Mouse (Mus musculus): Measurements from ENCODE around the gene Rfc1. TPM values are rescaled to one million over a fixed set of nuclear protein-coding genes. Genes with fewer than 3 reads are reported as not detected.

Rfc1 gene
- polyA plus RNA-seq, 1 experiment from 2014 or later = 114 TPM

DNA sequence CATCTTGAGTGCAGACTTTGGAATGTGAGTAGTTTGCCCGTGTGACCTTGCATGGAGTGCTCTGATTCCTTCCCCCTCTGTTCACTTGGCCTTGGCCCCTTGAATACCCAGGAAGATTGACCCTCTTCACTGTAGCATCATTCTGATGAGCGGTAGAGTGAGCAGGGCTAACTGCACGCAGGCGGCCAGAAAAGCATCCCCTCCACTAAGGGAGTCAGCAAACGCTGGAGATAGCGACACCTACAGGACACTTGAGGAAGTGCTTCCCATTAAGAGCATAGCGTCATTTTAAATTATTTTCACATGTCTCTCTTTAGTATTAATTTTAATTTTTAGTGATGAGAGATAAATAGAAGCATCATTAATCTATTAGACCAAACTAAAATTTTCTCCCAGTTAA lies 122.1 kb downstream of the Rfc1 start:
- H3K4me1 ChIP-seq (ENCODE audit: control insufficient read depth, insufficient read depth, low read length) = no peaks in the 10 kb centered on the region
- H3K4me3 ChIP-seq (ENCODE audit: low read depth, low read length) = no peak overlapping the region
- no peaks in the 10 kb centered on the region for H3K27me3 ChIP-seq (ENCODE audit: control insufficient read depth, insufficient read depth, low read length)
- no peaks in the 10 kb centered on the region for H3K9me3 ChIP-seq (ENCODE audit: control insufficient read depth, low read length)
- peak; percentile 54 for DNase-seq (ENCODE audit: low spot score)
- WGBS = 19% methylated on average over 7 of the region's 7 CpGs
- no peaks in the 10 kb centered on the region for H3K36me3 ChIP-seq (ENCODE audit: control insufficient read depth, insufficient read depth, low read length)
- no peak overlapping the region for H3K27ac ChIP-seq (replicated peaks; ENCODE audit: low read depth, low read length)
- H3K9ac ChIP-seq (ENCODE audit: low read length) = no peak overlapping the region
- no peak overlapping the region for H3K4me2 ChIP-seq (ENCODE audit: low read depth, severe bottlenecking)
- no peak for ATAC-seq (ENCODE audit: insufficient number of reproducible peaks, low FRiP score, low TSS enrichment, low read depth)

Other genes with a start within 250 kb of the Rfc1 start
- 0.16 and 0.20 TPM in 2 replicates for gene Tmem156, start 243.5 kb downstream of the Rfc1 start, polyA plus RNA-seq (2014; fragmentation: Nextera tagmentation; extraction: Ambion mirVana)
- gene Klhl5, start 228.1 kb downstream of the Rfc1 start, polyA plus RNA-seq (2014; fragmentation: Nextera tagmentation; extraction: Ambion mirVana) = 15.5 and 16.1 TPM in 2 replicates
- gene Wdr19, start 136.0 kb downstream of the Rfc1 start, polyA plus RNA-seq (2014; fragmentation: Nextera tagmentation; extraction: Ambion mirVana) = 12.5 and 15.8 TPM in 2 replicates
- 0.06 and 0.09 TPM in 2 replicates for gene Klb, start 12.6 kb upstream of the Rfc1 start, polyA plus RNA-seq (2014; fragmentation: Nextera tagmentation; extraction: Ambion mirVana)
- gene Rpl9, start 55.8 kb upstream of the Rfc1 start, polyA plus RNA-seq (2014; fragmentation: Nextera tagmentation; extraction: Ambion mirVana) = 1,100 and 1,120 TPM in 2 replicates
- 71.2 and 72.9 TPM in 2 replicates for gene Lias, start 55.8 kb upstream of the Rfc1 start, polyA plus RNA-seq (2014; fragmentation: Nextera tagmentation; extraction: Ambion mirVana)
- 100 and 104 TPM in 2 replicates for gene Ugdh, start 100.3 kb upstream of the Rfc1 start, polyA plus RNA-seq (2014; fragmentation: Nextera tagmentation; extraction: Ambion mirVana)
- gene Gm43552, start 157.2 kb upstream of the Rfc1 start, polyA plus RNA-seq (2014; fragmentation: Nextera tagmentation; extraction: Ambion mirVana) = not detected in 2 replicates
- gene Smim14, start 201.5 kb upstream of the Rfc1 start, polyA plus RNA-seq (2014; fragmentation: Nextera tagmentation; extraction: Ambion mirVana) = 75.6 and 80.5 TPM in 2 replicates
- 167 and 172 TPM in 2 replicates for gene Ube2k, start 201.6 kb upstream of the Rfc1 start, polyA plus RNA-seq (2014; fragmentation: Nextera tagmentation; extraction: Ambion mirVana)